Comparison of ENCODE assay signal across 29 mouse cellular contexts in the genomic region with DNA sequence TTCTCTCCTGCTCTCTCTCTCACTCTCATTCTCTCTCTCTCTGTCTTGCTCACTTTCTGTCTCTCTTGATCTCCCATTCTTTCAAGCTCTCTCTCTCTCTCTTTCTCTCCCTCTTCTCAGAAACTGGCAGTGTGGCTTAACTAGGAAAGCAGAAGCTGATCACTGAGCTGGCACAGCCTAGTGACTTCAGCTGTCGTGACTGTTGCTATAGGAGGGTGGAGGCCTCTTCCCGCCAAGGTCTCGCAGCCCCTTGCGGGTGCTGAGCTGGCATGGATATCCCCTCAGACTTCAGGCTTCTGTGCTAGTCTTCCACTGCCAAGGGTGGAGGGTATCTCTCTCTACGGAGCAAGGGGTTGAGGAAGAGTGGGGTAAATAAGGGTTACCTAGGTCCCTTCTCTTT. TPM values are rescaled to one million over a fixed set of nuclear protein-coding genes. Genes with fewer than 3 reads are reported as not detected.
DNase-seq lines count a peak whose midpoint lies in the region; ATAC-seq and TF ChIP-seq lines count a peak whose summit lies in the region.
"Had no signal": no experiment of that assay in that cellular context is flagged by ENCODE, and none has a peak within 500 bp of the region (broad histone marks: within the 10 kb centered on the region; RNA-seq: fewer than 3 reads in every experiment).

No protein-coding gene starts in this region.

- H3K36me3 ChIP-seq in neural tube, embryonic 12.5 days, result no peaks in the 10 kb centered on the region
- no peaks in the 10 kb centered on the region for H3K36me3 ChIP-seq in neural tube, embryonic 15.5 days
- H3K36me3 ChIP-seq: embryonic facial prominence, embryonic 13.5 days; forebrain, embryonic 10.5 days; heart, embryonic 12.5 days; limb, embryonic 12.5 days; liver, embryonic 15.5 days; midbrain, embryonic 12.5 days; stomach, embryonic 15.5 days had no signal

- ATAC-seq in neural tube, embryonic 12.5 days (ENCODE audit: low FRiP score, low read depth), result no peak
- ATAC-seq in neural tube, embryonic 15.5 days (ENCODE audit: low FRiP score), result no peak
- ATAC-seq in common myeloid progenitor, adult 5-6 weeks (replicated peaks; ENCODE audit: low read depth, poor library complexity, severe bottlenecking), result peak; percentile 51; the same call in 1 of the 2 replicates
- ATAC-seq: activated CD4-positive, CD25-positive, alpha-beta regulatory T cell, adult 4 months had no signal

- no peak for TF ChIP-seq CTCF in gastrocnemius, adult 2 months (IDR thresholded peaks at IDR 0.05)

- WGBS in neural tube, embryonic 12.5 days, result 68% methylated on average over 5 of the region's 5 CpGs
- WGBS in neural tube, embryonic 15.5 days, result 72% methylated on average over 5 of the region's 5 CpGs

- H3K9me3 ChIP-seq in neural tube, embryonic 12.5 days, result no peaks in the 10 kb centered on the region
- H3K9me3 ChIP-seq in neural tube, embryonic 15.5 days (replicated peaks), result no peaks in the 10 kb centered on the region
- H3K9me3 ChIP-seq: embryonic facial prominence, embryonic 13.5 days; forebrain, embryonic 10.5 days; heart, embryonic 12.5 days; limb, embryonic 12.5 days; liver, embryonic 15.5 days; midbrain, embryonic 12.5 days; stomach, embryonic 15.5 days had no signal

- peak overlapping the region; percentile 38; the same call in 1 of the 2 replicates for H3K4me2 ChIP-seq in neural tube, embryonic 12.5 days (replicated peaks)
- no peak overlapping the region for H3K4me2 ChIP-seq in neural tube, embryonic 15.5 days
- H3K4me2 ChIP-seq: liver, embryonic 15.5 days; lung, embryonic 14.5 days had no signal

- DNase-seq in gastrocnemius, adult 2 months, result peak; percentile 3
- no peak for DNase-seq in gastrocnemius, adult 18-20 months (ENCODE audit: low spot score)
- no peak for DNase-seq in thymus, postnatal 14 days
- DNase-seq in layer of hippocampus, adult 8-10 months (ENCODE audit: low spot score in 2 of 2), result no peak
- DNase-seq: adrenal gland, adult 2 months; adrenal gland, postnatal 36 days; B cell, adult 2 months; cerebellum, adult 8-10 months; gastrocnemius, postnatal 36 days; heart, adult 2 months; kidney, adult 8-10 months; kidney, postnatal 4 days; layer of hippocampus, postnatal 36 days; lung, embryonic 14.5 days had no signal

- peaks cover 8% of the 10 kb centered on the region for H3K27me3 ChIP-seq in neural tube, embryonic 12.5 days (replicated peaks)
- peaks cover 17% of the 10 kb centered on the region for H3K27me3 ChIP-seq in neural tube, embryonic 15.5 days (replicated peaks)

- intact Hi-C loops in gastrocnemius, adult 2 months (cut with DNase I), result no loop called here

- H3K9ac ChIP-seq in neural tube, embryonic 12.5 days, result no peak overlapping the region
- H3K9ac ChIP-seq in neural tube, embryonic 15.5 days (replicated peaks), result no peak overlapping the region
- H3K9ac ChIP-seq: heart, embryonic 12.5 days; liver, embryonic 15.5 days; lung, embryonic 14.5 days; stomach, embryonic 15.5 days had no signal

- peaks cover 20% of the 10 kb centered on the region for H3K4me1 ChIP-seq in neural tube, embryonic 12.5 days
- peaks cover 18% of the 10 kb centered on the region for H3K4me1 ChIP-seq in neural tube, embryonic 15.5 days
- H3K4me1 ChIP-seq: liver, embryonic 15.5 days had no signal

- no peak overlapping the region for H3K27ac ChIP-seq in gastrocnemius, adult 2 months
- no peak overlapping the region for H3K27ac ChIP-seq in neural tube, embryonic 12.5 days
- H3K27ac ChIP-seq in neural tube, embryonic 15.5 days (replicated peaks), result no peak overlapping the region
- H3K27ac ChIP-seq: embryonic facial prominence, embryonic 13.5 days; forebrain, embryonic 10.5 days; heart, adult 2 months; kidney, postnatal 0 days; limb, embryonic 12.5 days; liver, embryonic 15.5 days; midbrain, embryonic 12.5 days; stomach, embryonic 15.5 days had no signal

- no peak overlapping the region for H3K4me3 ChIP-seq in gastrocnemius, adult 2 months
- no peak overlapping the region for H3K4me3 ChIP-seq in neural tube, embryonic 12.5 days
- no peak overlapping the region for H3K4me3 ChIP-seq in neural tube, embryonic 15.5 days (replicated peaks)
- H3K4me3 ChIP-seq: embryonic facial prominence, embryonic 13.5 days; forebrain, embryonic 10.5 days; heart, adult 2 months; heart, embryonic 12.5 days; limb, embryonic 12.5 days; liver, embryonic 15.5 days; midbrain, embryonic 12.5 days; stomach, embryonic 15.5 days had no signal

RNA-seq across cellular contexts. Expression of a gene that starts 5.3 kb away (rescaled TPM):
- 1 to 10 TPM; 1.5 to 1.8 TPM for total RNA-seq in gastrocnemius, adult 2 months (2021)
- total RNA-seq in gastrocnemius, adult 18-20 months (2021), result 1 to 10 TPM; 1.7 to 1.8 TPM
- polyA plus RNA-seq in neural tube, embryonic 12.5 days (2016; fragmentation: Nextera tagmentation; extraction: Ambion mirVana), result 9.7 and 10.9 TPM in 2 replicates
- 9.5 and 11.1 TPM in 2 replicates for polyA plus RNA-seq in neural tube, embryonic 15.5 days (2015; fragmentation: Nextera tagmentation; extraction: Ambion mirVana)
- not detected in 2 replicates for total RNA-seq in common myeloid progenitor, adult 5-6 weeks (2017)
- total RNA-seq in layer of hippocampus, adult 8-10 months (2022), result 1 to 10 TPM; 4.2 to 6.6 (median 6.1) TPM
- total RNA-seq: liver, adult 2 months; monocyte, adult 5-6 weeks had no signal
- polyA plus RNA-seq: activated CD4-positive, CD25-positive, alpha-beta regulatory T cell, adult 4 months; liver, adult 2 months had no signal

RNA-seq across cellular contexts. Expression of a gene that starts 31.8 kb away (rescaled TPM):
- 1 to 10 TPM in 1 of 2 experiments, under 1 TPM in 1; 0.94 to 1.1 TPM for total RNA-seq in gastrocnemius, adult 2 months (2021)
- under 1 TPM; 0.39 to 1.00 TPM for total RNA-seq in gastrocnemius, adult 18-20 months (2021)
- polyA plus RNA-seq in neural tube, embryonic 12.5 days (2016; fragmentation: Nextera tagmentation; extraction: Ambion mirVana), result 13.3 and 14.6 TPM in 2 replicates
- 31.0 and 37.0 TPM in 2 replicates for polyA plus RNA-seq in neural tube, embryonic 15.5 days (2015; fragmentation: Nextera tagmentation; extraction: Ambion mirVana)
- total RNA-seq in common myeloid progenitor, adult 5-6 weeks (2017), result 0.15 TPM in 1 of 2 replicates, not detected in the other
- total RNA-seq in layer of hippocampus, adult 8-10 months (2022), result 10 to 100 TPM; 35.8 to 43.4 (median 39.8) TPM
- total RNA-seq: hematopoietic stem cell, adult 5-6 weeks had no signal

RNA-seq across cellular contexts. Expression of a gene that starts 36.4 kb away (rescaled TPM):
- 10 to 100 TPM; 56.1 to 63.1 TPM for total RNA-seq in gastrocnemius, adult 2 months (2021)
- total RNA-seq in gastrocnemius, adult 18-20 months (2021), result 10 to 100 TPM; 56.9 to 72.5 TPM
- polyA plus RNA-seq in neural tube, embryonic 12.5 days (2016; fragmentation: Nextera tagmentation; extraction: Ambion mirVana), result 92.5 and 107 TPM in 2 replicates
- 74.5 and 85.5 TPM in 2 replicates for polyA plus RNA-seq in neural tube, embryonic 15.5 days (2015; fragmentation: Nextera tagmentation; extraction: Ambion mirVana)
- 82.3 and 89.5 TPM in 2 replicates for total RNA-seq in common myeloid progenitor, adult 5-6 weeks (2017)
- total RNA-seq in layer of hippocampus, adult 8-10 months (2022), result 10 to 100 TPM; 52.0 to 70.8 (median 60.7) TPM

Comparison
In these comparisons a context has a peak if more than half of its experiments do, and no peak if none do; other contexts are left out.
1. RNA of a gene that starts 31.8 kb away (total RNA-seq): 35.8 to 43.4 TPM in layer of hippocampus, adult 8-10 months; 0.94 to 1.1 TPM in gastrocnemius, adult 2 months, 0.39 to 1.00 TPM in gastrocnemius, adult 18-20 months and 0.15 TPM in common myeloid progenitor, adult 5-6 weeks; every median in the first group is over 10 times any median in the second.